ENCODE assay signal across 8 mouse cellular contexts in the genomic region with DNA sequence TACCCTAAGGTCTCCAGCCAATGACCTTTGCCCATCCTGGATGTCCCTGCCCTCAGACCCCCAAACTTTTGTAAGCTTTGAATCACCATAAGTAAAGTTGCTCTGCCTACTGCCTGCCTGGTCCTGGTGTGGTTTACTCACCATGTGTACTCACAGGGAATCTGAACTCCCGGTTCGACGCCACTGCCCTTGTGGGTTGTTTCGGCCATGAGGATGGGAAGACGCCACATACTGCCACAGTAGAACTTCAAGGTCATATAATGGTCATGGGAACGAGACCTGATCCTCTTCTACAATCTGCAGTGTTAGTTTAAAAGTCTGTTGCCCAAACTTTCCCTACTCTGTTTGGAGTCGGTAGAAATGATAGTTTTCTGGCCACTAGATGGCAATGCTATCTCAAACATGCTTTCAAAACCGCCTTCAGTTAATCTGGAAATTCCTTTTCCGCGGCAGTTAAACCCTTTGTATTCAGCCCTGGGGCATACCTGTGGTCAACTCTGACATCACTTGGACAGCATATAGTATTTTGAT. TPM values are rescaled to one million over a fixed set of nuclear protein-coding genes. Genes with fewer than 3 reads are reported as not detected.
DNase-seq lines count a peak whose midpoint lies in the region; ATAC-seq and TF ChIP-seq lines count a peak whose summit lies in the region.

No protein-coding gene starts in this region.

- 0 out of 2 replicates have a peak overlapping the region, but pooled peaks have one; percentile 22 for H3K4me2 ChIP-seq in lung, postnatal 0 days (replicated peaks; ENCODE audit: low read depth, low read length)
- no peak overlapping the region for H3K4me2 ChIP-seq in kidney, postnatal 0 days (ENCODE audit: low read length)
- peak overlapping the region; percentile 37 for H3K4me2 ChIP-seq in neural tube, embryonic 13.5 days

- H3K36me3 ChIP-seq in lung, postnatal 0 days (ENCODE audit: insufficient read depth, low read length): no peaks in the 10 kb centered on the region
- no peaks in the 10 kb centered on the region for H3K36me3 ChIP-seq in kidney, postnatal 0 days (ENCODE audit: insufficient read depth, low read length)
- H3K36me3 ChIP-seq in neural tube, embryonic 13.5 days: no peaks in the 10 kb centered on the region

- 38% methylated on average over 10 of the region's 10 CpGs for WGBS in lung, postnatal 0 days
- WGBS in kidney, postnatal 0 days: 35% methylated on average over 10 of the region's 10 CpGs
- 48% methylated on average over 10 of the region's 10 CpGs for WGBS in neural tube, embryonic 13.5 days

- no peak overlapping the region for H3K27ac ChIP-seq in lung, postnatal 0 days (ENCODE audit: low read length)
- peak overlapping the region; percentile 71 for H3K27ac ChIP-seq in kidney, postnatal 0 days
- H3K27ac ChIP-seq in neural tube, embryonic 13.5 days (replicated peaks): no peak overlapping the region

- no peak overlapping the region for H3K9ac ChIP-seq in lung, postnatal 0 days (replicated peaks; ENCODE audit: low read depth)
- H3K9ac ChIP-seq in kidney, postnatal 0 days (ENCODE audit: low read depth, low read length): peak overlapping the region; percentile 23; the same call in 1 of the 2 replicates
- H3K9ac ChIP-seq in neural tube, embryonic 13.5 days: no peak overlapping the region

- peak; percentile 40 for DNase-seq in lung, postnatal 0 days (ENCODE audit: low spot score)
- DNase-seq in lung, adult 18-20 months: no peak
- peak; percentile 69 for DNase-seq in brain, embryonic 14.5 days (ENCODE audit: low read depth)
- DNase-seq in forelimb bud, embryonic 11.5 days (ENCODE audit: low read depth, low spot score): peak; percentile 79
- peak; percentile 75 for DNase-seq in kidney, postnatal 0 days (ENCODE audit: low spot score)
- DNase-seq in thymus, postnatal 0 days (ENCODE audit: low spot score): no peak
- DNase-seq in right cerebral cortex, postnatal 25 days: no peak

- H3K4me1 ChIP-seq in lung, postnatal 0 days (ENCODE audit: insufficient read depth, low read depth, low read length): no peaks in the 10 kb centered on the region
- no peaks in the 10 kb centered on the region for H3K4me1 ChIP-seq in kidney, postnatal 0 days (replicated peaks; ENCODE audit: insufficient read depth, low read length)
- H3K4me1 ChIP-seq in neural tube, embryonic 13.5 days (replicated peaks): no peaks in the 10 kb centered on the region

- H3K27me3 ChIP-seq in lung, postnatal 0 days (replicated peaks; ENCODE audit: insufficient read depth, low read length): no peaks in the 10 kb centered on the region
- H3K27me3 ChIP-seq in kidney, postnatal 0 days (ENCODE audit: insufficient read depth, low read length): no peaks in the 10 kb centered on the region
- H3K27me3 ChIP-seq in neural tube, embryonic 13.5 days: no peaks in the 10 kb centered on the region

- peak; percentile 50 for TF ChIP-seq CTCF in lung, postnatal 0 days (IDR thresholded peaks at IDR 0.05)
- TF ChIP-seq CTCF in brain, embryonic 14.5 days (IDR thresholded peaks at IDR 0.05; ENCODE audit: borderline replicate concordance, extremely low read depth, insufficient read depth, insufficient read length): peak; percentile 49
- peak; percentile 75 for TF ChIP-seq CTCF in kidney, postnatal 0 days (IDR thresholded peaks at IDR 0.05; ENCODE audit: low read depth)

- no peak overlapping the region for H3K4me3 ChIP-seq in lung, postnatal 0 days (ENCODE audit: low read depth, low read length)
- H3K4me3 ChIP-seq in kidney, postnatal 0 days (replicated peaks; ENCODE audit: low read depth, low read length): no peak overlapping the region
- H3K4me3 ChIP-seq in neural tube, embryonic 13.5 days: no peak overlapping the region

- H3K9me3 ChIP-seq in lung, postnatal 0 days (ENCODE audit: low read length): no peaks in the 10 kb centered on the region
- no peaks in the 10 kb centered on the region for H3K9me3 ChIP-seq in kidney, postnatal 0 days (replicated peaks; ENCODE audit: low read length)
- no peaks in the 10 kb centered on the region for H3K9me3 ChIP-seq in neural tube, embryonic 13.5 days

- TF ChIP-seq POLR2A in brain, embryonic 14.5 days (IDR thresholded peaks at IDR 0.05; ENCODE audit: borderline replicate concordance, extremely low read depth, insufficient read depth, insufficient read length, poor library complexity, severe bottlenecking): no peak

- no peak for ATAC-seq in lung, postnatal 0 days
- ATAC-seq in kidney, postnatal 0 days (replicated peaks; ENCODE audit: low FRiP score, low read depth): peak; percentile 50; the same call in 1 of the 2 replicates
- 0 out of 2 replicates have a peak, but pooled peaks have one; percentile 27 for ATAC-seq in neural tube, embryonic 13.5 days (ENCODE audit: low read depth)

- no peak for TF ChIP-seq EP300 in lung, postnatal 0 days (IDR thresholded peaks at IDR 0.05)

RNA-seq across cellular contexts. Expression of a gene that starts 2.1 kb away (rescaled TPM):
- polyA plus RNA-seq in lung, postnatal 0 days (2015; fragmentation: Nextera tagmentation; extraction: Ambion mirVana): not detected in 2 replicates
- not detected in 2 replicates for polyA plus RNA-seq in brain, embryonic 14.5 days (2012; rRNA removed)
- polyA plus RNA-seq in kidney, postnatal 0 days (2015; fragmentation: Nextera tagmentation; extraction: Ambion mirVana): 134 and 139 TPM in 2 replicates
- not detected in 2 replicates for polyA plus RNA-seq in neural tube, embryonic 13.5 days (2015; fragmentation: Nextera tagmentation; extraction: Ambion mirVana)
- 0.07 TPM in 1 of 2 replicates, not detected in the other for polyA plus RNA-seq in thymus, postnatal 0 days (2015; fragmentation: Nextera tagmentation; extraction: Ambion mirVana)

RNA-seq across cellular contexts. Expression of a gene that starts 35.5 kb away (rescaled TPM):
- polyA plus RNA-seq in lung, postnatal 0 days (2015; fragmentation: Nextera tagmentation; extraction: Ambion mirVana): not detected in 2 replicates
- polyA plus RNA-seq in brain, embryonic 14.5 days (2012; rRNA removed): 0.08 TPM in 1 of 2 replicates, not detected in the other
- polyA plus RNA-seq in kidney, postnatal 0 days (2015; fragmentation: Nextera tagmentation; extraction: Ambion mirVana): 0.20 and 0.32 TPM in 2 replicates
- not detected in 2 replicates for polyA plus RNA-seq in neural tube, embryonic 13.5 days (2015; fragmentation: Nextera tagmentation; extraction: Ambion mirVana)
- 0.26 and 0.27 TPM in 2 replicates for polyA plus RNA-seq in thymus, postnatal 0 days (2015; fragmentation: Nextera tagmentation; extraction: Ambion mirVana)

Comparison
In these comparisons a context has a peak if more than half of its experiments do, and no peak if none do; other contexts are left out.
1. DNase-seq: peak in lung, postnatal 0 days (single experiment), brain, embryonic 14.5 days (single experiment), forelimb bud, embryonic 11.5 days (single experiment) and kidney, postnatal 0 days (single experiment); none in lung, adult 18-20 months (0 of 2), thymus, postnatal 0 days (single experiment) and right cerebral cortex, postnatal 25 days (single experiment).
2. RNA of a gene that starts 2.1 kb away (polyA plus RNA-seq): 134 to 139 TPM in kidney, postnatal 0 days; 0.07 TPM in thymus, postnatal 0 days, not detected in neural tube, embryonic 13.5 days, not detected in lung, postnatal 0 days and not detected in brain, embryonic 14.5 days; every median in the first group is over 100 times any median in the second.
3. Peak in every context shown above with its lines, with median percentiles within 50 percentile points of each other: CTCF ChIP-seq.